1 mouse cellular context compared by ENCODE assay signal in the genomic region with DNA sequence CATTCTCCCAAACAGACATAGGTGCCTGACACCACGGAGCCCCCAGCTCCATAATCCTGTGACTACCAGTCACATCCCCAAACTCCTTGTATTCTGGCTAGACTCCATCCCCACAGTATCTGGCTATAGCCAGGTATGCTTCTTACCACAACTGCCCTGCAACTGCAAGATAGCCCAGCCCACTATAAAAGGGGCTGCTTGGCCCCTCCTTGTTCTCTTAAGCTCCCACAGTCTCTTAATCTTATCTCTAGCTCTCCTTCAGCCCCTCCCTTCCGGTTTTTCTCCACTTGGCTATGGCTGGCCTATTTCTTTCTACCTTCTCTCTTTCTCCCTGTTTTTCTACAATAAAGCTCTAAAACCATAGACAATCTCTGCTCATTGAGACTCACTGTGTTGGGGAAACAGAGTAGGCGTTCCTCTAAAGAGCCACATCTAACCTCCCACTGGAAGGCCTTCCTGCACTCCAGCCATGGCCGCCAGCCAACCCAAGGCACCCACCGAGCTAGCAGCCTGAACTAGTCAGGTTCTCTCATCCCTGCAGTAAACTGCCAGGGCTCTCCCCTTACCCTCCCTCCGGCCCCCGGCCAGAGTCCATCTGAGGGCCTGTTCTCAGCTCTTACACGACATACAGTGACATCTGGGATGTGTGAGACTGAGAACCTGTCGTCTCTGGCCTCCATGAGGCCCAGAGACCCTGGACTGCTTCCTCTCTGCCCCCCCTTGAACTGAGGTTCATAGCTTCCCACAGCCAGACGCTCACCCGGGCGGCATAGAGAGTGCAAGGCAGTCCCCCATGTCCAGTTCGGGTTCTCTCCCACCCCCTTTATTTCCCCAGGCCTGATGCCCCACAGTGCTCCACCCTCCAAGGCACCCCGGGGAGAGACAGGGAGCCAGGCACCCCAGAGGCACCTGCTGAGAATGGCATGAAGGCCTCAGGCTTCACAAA.
TF ChIP-seq lines count a peak whose summit lies in the region.

No protein-coding gene starts in this region.

TF ChIP-seq in MEL, 35 proteins besides CTCF, POLR2A, EP300 and RAD21 (continued from another document):
- TF ChIP-seq TBP (IDR thresholded peaks at IDR 0.05; ENCODE audit: low read depth, low read length) (peak; percentile 21; the same call in 1 of the 2 replicates), POLR2AphosphoS5 (IDR thresholded peaks at IDR 0.05; ENCODE audit: borderline replicate concordance, low read depth, low read length) (no peak), CHD2 (IDR thresholded peaks at IDR 0.05; ENCODE audit: low read length) (no peak)
